Mouse (Mus musculus) embryonic facial prominence, embryonic 15.5 days (tissue): Measurements from ENCODE around the gene Lonp1. TPM values are rescaled to one million over a fixed set of nuclear protein-coding genes. Genes with fewer than 3 reads are reported as not detected.

ENCODE experiments used
- ATAC-seq: fragments of 200-750 bp; cut with Nextera tagmentation; 2 replicates; pipeline ENCODE4 v1.8.0; 2017; ENCODE audit warnings: low read depth, moderate TSS enrichment; ENCODE audit not compliant: insufficient number of reproducible peaks, low FRiP score, low TSS enrichment
- H3K27ac ChIP-seq: fragments of 300-500 bp; sonication (generic); replicated peaks from 2 replicates; pipeline ENCODE4 v1.5.1; 2015; ENCODE audit warnings: mild to moderate bottlenecking, inconsistent platforms
- H3K27me3 ChIP-seq: fragments of 300-500 bp; sonication (generic); 2 replicates; pipeline ENCODE4 v1.6.1; 2015; ENCODE audit warnings: inconsistent platforms
- H3K36me3 ChIP-seq: fragments of 300-500 bp; sonication (generic); 2 replicates; pipeline ENCODE4 v1.6.1; 2015; ENCODE audit warnings: mild to moderate bottlenecking, inconsistent platforms
- H3K4me1 ChIP-seq: fragments of 300-500 bp; sonication (generic); 2 replicates; pipeline ENCODE4 v1.6.1; 2015; ENCODE audit warnings: inconsistent platforms
- H3K4me2 ChIP-seq: fragments of 300-500 bp; sonication (generic); replicated peaks from 2 replicates; pipeline ENCODE4 v1.6.1; 2015; ENCODE audit warnings: mild to moderate bottlenecking, inconsistent platforms
- H3K4me3 ChIP-seq: fragments of 300-500 bp; sonication (generic); replicated peaks from 2 replicates; pipeline ENCODE4 v1.5.1; 2015; ENCODE audit warnings: mild to moderate bottlenecking, inconsistent platforms
- H3K9ac ChIP-seq: fragments of 300-500 bp; sonication (generic); 2 replicates; pipeline ENCODE4 v1.6.1; 2015; ENCODE audit warnings: inconsistent platforms
- H3K9me3 ChIP-seq: fragments of 300-500 bp; sonication (generic); replicated peaks from 2 replicates; pipeline ENCODE4 v1.6.1; 2016; ENCODE audit warnings: inconsistent platforms
- WGBS: fragments of 180-500 bp; shearing (Covaris S2); methylation state at CpG from one replicate; pipeline ENCODE4 v1.1.7; 2015; 5-methylcytosine and 5-hydroxymethylcytosine counted together
- polyA plus RNA-seq: library from polyadenylated mRNA; unstranded; fragments of >200 nt; fragmentation: Nextera tagmentation; extraction: Ambion mirVana; gene quantifications from 2 replicates; pipeline ENCODE4 v1.2.1, GENCODE M21; 2015

Lonp1 gene
- 49.7 and 50.5 TPM in 2 replicates for polyA plus RNA-seq

DNA sequence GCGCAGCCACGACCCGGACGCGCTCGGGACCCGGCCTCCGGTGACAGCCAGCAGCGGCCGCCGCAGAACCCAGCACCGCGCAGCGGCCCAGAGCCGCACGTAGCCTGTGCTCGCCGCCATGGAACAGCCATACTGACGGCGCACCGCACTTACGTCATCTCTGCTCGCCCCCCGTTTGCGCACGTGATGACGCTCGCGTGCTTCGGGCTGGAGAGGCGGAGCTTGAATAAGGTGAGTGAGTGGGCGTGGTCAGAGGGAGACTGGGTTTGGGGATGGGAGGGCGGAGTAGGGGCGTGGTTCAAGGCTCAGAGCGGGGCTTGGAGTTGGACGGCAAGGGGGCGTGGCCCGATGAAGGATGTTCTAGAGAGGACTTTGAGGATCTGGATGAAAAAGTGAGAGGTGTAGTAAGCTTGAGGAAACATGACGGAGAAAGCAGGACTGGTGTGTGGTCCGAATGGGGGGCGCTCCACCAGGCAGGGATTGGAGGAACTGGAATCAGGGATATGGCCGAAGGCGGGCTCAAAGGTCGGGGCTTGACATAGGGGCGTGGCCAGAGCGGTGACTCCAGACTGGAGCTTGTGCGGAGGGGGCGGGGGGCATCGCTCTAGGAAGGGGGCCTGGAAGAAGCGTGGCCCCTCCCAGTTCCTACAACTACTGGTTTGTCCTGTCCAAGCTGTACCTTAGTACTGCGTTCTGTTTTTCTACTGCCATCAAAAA is at the start of gene Lonp1:
Lonp1 (minus strand) TSS at position 134 of the 717 bp plus-strand sequence.
- Histone ChIP-seq H3K9ac (peak within 1 kb of the TSS; percentile 92), H3K4me3 (peak within 1 kb of the TSS; percentile 93), H3K9me3 (no peaks in the 10 kb centered on the region), H3K4me2 (peak within 1 kb of the TSS; percentile 93), H3K4me1 (peaks cover 28% of the 10 kb centered on the region), H3K36me3 (peaks cover 21% of the 10 kb centered on the region), H3K27ac (peak within 1 kb of the TSS; percentile 86), H3K27me3 (no peaks in the 10 kb centered on the region)
- peak; percentile 93 for ATAC-seq
- under 1% methylated on average over 51 of the region's 51 CpGs for WGBS

DNA sequence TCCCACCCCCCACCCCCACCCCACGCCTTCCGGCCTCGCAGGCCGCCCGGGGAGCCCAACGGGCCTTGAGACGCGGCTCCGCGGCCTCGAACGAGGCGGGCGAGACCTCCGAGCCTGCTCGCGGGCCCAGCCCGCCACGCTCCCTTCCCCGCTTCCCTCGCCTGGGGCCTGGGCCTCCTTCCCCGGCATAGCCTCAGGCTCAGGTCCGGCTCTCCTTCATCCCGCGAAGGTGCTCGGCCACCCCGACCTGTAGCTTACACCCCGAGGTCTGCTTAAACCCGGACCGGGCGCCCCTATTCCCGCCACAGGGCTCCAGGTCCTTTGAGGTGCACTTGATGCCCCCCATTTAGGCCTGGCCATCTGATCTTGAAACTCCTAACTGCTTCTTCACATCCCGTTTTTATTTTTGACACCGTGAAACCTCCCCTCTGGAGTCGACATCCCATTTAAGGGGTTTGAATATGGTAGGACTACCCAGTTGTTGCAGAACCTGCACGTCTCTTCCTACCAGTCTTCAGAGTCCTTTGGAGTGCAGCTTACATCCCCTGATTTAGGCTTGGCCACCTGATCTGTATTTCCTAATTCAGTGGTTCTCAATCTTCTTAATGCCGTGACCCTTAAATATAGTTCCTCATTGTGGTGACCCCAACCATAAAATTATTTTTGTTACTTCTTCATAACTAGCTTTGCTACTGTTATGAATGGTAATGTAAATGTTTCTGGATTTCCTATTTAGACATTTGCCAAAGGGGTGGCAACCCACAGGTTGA is 47.1 kb upstream of the Lonp1 start:
- H3K36me3 ChIP-seq: peaks cover 22% of the 10 kb centered on the region
- H3K9me3 ChIP-seq: no peaks in the 10 kb centered on the region
- H3K4me3 ChIP-seq: peak overlapping the region; percentile 75
- peaks cover 35% of the 10 kb centered on the region for H3K4me1 ChIP-seq
- peak overlapping the region; percentile 81 for H3K27ac ChIP-seq
- WGBS: 2% methylated on average over 25 of the region's 37 CpGs
- no peak for ATAC-seq
- H3K9ac ChIP-seq: peak overlapping the region; percentile 86
- no peaks in the 10 kb centered on the region for H3K27me3 ChIP-seq
- H3K4me2 ChIP-seq: peak overlapping the region; percentile 53

GRCm38 (mm10) chr17:56672941-56673646 is 46.4 kb upstream of the Lonp1 start, which contains the start of gene Ranbp3:
TSS of gene Ranbp3 (plus strand) at chr17:56673294.
- Histone ChIP-seq H3K27ac (peak within 1 kb of the TSS; percentile 88), H3K36me3 (peaks cover 22% of the 10 kb centered on the region), H3K9me3 (no peaks in the 10 kb centered on the region), H3K9ac (peak within 1 kb of the TSS; percentile 86), H3K4me3 (peak within 1 kb of the TSS; percentile 75), H3K4me1 (peaks cover 41% of the 10 kb centered on the region), H3K27me3 (peaks cover 1% of the 10 kb centered on the region), H3K4me2 (peak within 1 kb of the TSS; percentile 69)
- ATAC-seq: peak; percentile 93
- WGBS: under 1% methylated on average over 63 of the region's 66 CpGs

DNA sequence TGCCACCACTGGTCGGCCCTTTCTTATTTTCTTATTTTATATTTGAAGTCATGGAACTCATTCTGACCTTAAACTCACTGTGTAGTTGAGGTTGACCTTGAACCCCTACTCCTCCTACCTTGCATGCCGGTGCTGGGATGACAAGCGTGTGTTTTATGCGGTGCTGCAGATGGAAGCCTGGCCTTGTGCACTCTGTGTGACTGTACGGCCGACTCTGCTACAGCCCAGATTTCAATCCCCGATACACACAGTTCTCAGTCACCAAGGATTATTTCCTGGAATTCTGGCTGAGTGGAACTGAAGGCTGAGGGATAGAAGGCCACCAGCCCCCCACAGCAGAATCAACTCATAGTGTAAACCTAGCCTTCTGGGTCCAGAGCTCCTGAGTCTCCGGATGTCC is 43.1 kb upstream of the Lonp1 start:
- Histone ChIP-seq H3K4me3 (no peak overlapping the region), H3K27ac (no peak overlapping the region), H3K9ac (no peak overlapping the region), H3K9me3 (no peaks in the 10 kb centered on the region), H3K27me3 (peaks cover 8% of the 10 kb centered on the region), H3K36me3 (no peaks in the 10 kb centered on the region), H3K4me2 (no peak overlapping the region), H3K4me1 (peaks cover 24% of the 10 kb centered on the region)
- ATAC-seq: no peak
- WGBS: 86% methylated on average over 8 of the region's 8 CpGs

DNA sequence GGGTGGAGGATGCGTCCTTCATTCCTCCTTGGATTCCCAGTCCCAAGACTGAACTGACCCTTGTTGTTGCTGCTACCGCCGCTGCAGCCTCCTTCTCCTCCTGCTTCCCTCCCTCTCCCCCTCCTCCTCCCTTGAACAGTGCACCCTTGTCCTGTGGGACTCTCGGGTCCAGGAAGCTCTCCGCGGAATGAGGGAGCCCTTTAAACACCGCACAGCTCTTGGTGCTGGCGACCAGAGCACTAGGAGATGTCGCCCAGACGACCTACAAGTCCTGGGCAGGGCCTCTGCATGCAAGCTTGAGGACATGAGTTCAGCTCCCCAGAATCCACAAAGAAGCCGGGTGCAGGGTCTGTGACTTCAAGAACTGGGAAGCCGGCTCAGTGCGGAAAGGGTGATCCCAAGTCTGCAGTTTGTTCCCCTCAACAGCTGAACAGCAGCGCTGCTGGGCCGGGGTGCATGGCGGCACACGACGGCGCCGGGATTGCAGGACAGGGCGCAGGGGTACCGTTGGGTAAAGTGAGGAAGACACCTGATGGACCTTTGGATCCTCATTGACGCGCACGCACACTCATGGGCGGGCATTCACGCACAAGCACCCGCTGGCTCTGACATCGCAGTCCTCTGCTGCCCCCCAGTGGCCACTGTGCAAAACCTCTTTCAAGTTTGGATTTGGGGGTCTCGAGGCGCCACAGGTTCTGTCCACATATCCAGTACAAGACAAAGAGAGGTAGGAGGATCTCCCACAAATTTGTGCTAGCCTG is 41.9 kb upstream of the Lonp1 start:
- Histone ChIP-seq H3K9me3 (no peaks in the 10 kb centered on the region), H3K27ac (no peak overlapping the region), H3K4me3 (peak overlapping the region; percentile 48), H3K9ac (peak overlapping the region; percentile 44), H3K27me3 (peaks cover 8% of the 10 kb centered on the region), H3K4me2 (peak overlapping the region; percentile 92), H3K36me3 (no peaks in the 10 kb centered on the region), H3K4me1 (peaks cover 24% of the 10 kb centered on the region)
- ATAC-seq: no peak
- WGBS: 2% methylated on average over 31 of the region's 31 CpGs

DNA sequence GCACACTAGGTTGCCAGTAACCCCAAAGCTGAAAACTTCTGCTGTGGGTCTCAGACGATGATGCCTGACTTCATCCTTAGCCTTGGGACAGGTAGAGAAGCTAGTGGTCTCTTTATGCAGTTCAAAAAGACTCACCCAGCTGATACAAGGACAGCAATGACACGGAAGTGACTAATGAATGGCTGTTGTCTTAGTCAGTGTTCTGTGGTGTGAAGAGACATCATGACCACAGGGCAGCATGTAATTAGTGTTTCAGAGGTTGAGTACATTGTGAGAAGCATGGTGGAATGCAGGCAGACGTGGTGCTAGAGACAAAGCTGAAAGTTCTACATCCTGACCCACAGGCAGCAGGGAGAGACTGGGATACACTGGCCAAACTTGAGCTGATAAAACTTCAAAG is 40.9 kb upstream of the Lonp1 start:
- Histone ChIP-seq H3K4me3 (no peak overlapping the region), H3K27ac (no peak overlapping the region), H3K9ac (no peak overlapping the region), H3K9me3 (no peaks in the 10 kb centered on the region), H3K4me2 (no peak overlapping the region), H3K27me3 (peaks cover 8% of the 10 kb centered on the region), H3K36me3 (no peaks in the 10 kb centered on the region), H3K4me1 (peaks cover 22% of the 10 kb centered on the region)
- no peak for ATAC-seq
- WGBS: 71% methylated on average over 3 of the region's 3 CpGs

GRCm38 (mm10) chr17:56666384-56666783 is 39.7 kb upstream of the Lonp1 start:
- Histone ChIP-seq H3K4me2 (no peak overlapping the region), H3K4me1 (peaks cover 19% of the 10 kb centered on the region), H3K27me3 (peaks cover 8% of the 10 kb centered on the region), H3K36me3 (no peaks in the 10 kb centered on the region), H3K4me3 (no peak overlapping the region), H3K27ac (no peak overlapping the region), H3K9ac (no peak overlapping the region), H3K9me3 (no peaks in the 10 kb centered on the region)
- no peak for ATAC-seq
- WGBS: 90% methylated on average over 4 of the region's 4 CpGs

DNA sequence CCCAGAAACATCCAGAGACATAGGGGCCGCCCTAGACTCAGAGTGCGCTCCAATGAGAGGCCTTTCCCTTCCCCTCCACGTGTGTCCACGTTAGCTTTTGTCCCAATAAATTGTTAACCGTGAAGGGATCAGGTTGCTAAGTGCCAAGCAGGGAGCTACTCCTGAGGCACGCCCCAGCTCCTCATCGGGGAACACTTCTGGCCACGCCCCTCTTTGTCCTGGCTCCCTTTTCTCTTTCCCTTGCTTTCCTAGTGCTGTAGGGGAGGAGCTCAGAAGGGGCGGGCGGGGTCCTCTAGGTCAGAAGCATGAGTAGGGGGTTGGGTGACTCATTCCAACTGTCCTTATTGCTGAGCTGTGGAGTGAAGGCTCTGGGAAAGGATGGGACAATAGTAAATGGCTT is 37.6 kb upstream of the Lonp1 start:
- 8% methylated on average over 10 of the region's 10 CpGs for WGBS
- no peak overlapping the region for H3K9ac ChIP-seq

DNA sequence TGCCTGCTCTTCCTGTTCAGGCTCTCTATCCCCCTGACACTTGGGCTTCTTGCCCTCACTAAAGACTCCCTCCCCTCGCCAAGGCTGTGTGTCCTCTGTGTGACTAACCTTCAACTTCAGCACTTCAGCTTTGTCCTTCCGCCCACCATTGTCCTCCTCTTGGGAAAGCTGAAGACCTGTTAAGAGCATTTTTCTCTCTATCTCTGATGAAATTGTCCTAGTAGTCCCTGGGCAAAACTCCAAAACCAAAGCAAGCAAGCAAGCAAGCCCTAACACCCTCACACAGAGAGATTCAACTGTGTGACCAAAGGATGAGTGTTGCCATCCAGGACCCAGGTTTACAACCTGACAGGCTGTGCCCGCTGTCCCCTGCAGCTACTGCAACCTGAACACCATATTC is 37.0 kb upstream of the Lonp1 start:
- H3K36me3 ChIP-seq: no peaks in the 10 kb centered on the region
- no peaks in the 10 kb centered on the region for H3K9me3 ChIP-seq
- no peak overlapping the region for H3K27ac ChIP-seq
- peak overlapping the region; percentile 31; the same call in 1 of the 2 replicates for H3K4me2 ChIP-seq
- 50% methylated on average over 3 of the region's 3 CpGs for WGBS
- peaks cover 8% of the 10 kb centered on the region for H3K27me3 ChIP-seq
- no peak overlapping the region for H3K4me3 ChIP-seq
- no peak overlapping the region for H3K9ac ChIP-seq
- ATAC-seq: no peak
- peaks cover 15% of the 10 kb centered on the region for H3K4me1 ChIP-seq

More for the DNA sequence above, 37.6 kb upstream of the Lonp1 start:
- Histone ChIP-seq H3K27me3 (peaks cover 8% of the 10 kb centered on the region), H3K4me1 (peaks cover 19% of the 10 kb centered on the region), H3K4me2 (peak overlapping the region; percentile 31; the same call in 1 of the 2 replicates), H3K9me3 (no peaks in the 10 kb centered on the region), H3K4me3 (no peak overlapping the region), H3K36me3 (no peaks in the 10 kb centered on the region), H3K27ac (no peak overlapping the region)
- peak; percentile 48; the same call in 1 of the 2 replicates for ATAC-seq

DNA sequence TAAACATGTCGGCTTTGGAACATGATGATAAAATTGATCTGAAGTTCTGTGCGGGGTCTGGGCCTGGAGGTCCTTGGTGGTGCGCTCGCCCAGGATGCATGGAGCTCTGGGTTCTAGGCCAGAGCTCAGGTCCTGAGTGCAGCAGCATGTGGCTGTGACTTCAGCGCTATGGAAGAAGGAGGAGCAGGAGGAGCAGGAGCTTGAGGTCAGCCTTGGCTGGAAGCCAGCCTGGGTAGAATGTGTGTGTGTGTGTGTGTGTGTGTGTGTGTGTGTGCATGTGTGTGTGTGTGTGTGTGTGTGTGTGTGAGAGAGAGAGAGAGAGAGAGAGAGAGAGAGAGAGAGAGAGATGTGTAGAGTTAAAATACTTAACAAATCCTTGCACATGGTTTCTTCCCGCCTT is 29.5 kb upstream of the Lonp1 start:
- no peak overlapping the region for H3K27ac ChIP-seq
- H3K9ac ChIP-seq: no peak overlapping the region
- H3K4me1 ChIP-seq: no peaks in the 10 kb centered on the region
- H3K9me3 ChIP-seq: no peaks in the 10 kb centered on the region
- H3K36me3 ChIP-seq: no peaks in the 10 kb centered on the region
- no peaks in the 10 kb centered on the region for H3K27me3 ChIP-seq
- H3K4me2 ChIP-seq: no peak overlapping the region
- no peak for ATAC-seq
- 82% methylated on average over 6 of the region's 6 CpGs for WGBS
- H3K4me3 ChIP-seq: no peak overlapping the region
